9 mouse cellular contexts compared by ENCODE assay signal in the genomic region with DNA sequence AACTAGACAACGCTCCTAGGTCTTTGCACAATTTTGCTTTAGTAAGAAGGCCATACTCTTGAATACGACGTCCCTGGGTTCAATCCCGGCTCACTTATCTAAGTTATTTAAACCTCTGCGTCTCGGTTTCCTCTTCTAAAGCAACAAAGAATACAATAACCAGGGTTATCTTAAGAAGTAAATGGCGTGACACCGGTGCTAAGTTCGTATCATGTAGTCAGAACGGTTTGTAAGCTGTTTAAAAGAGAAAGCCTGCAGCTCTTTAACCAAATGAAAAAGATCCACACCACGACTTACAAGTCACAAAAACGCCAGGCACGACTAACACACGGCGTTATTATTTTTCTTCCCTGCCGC. TPM values are rescaled to one million over a fixed set of nuclear protein-coding genes. Genes with fewer than 3 reads are reported as not detected.
DNase-seq lines count a peak whose midpoint lies in the region; ATAC-seq and TF ChIP-seq lines count a peak whose summit lies in the region.
"Had no signal": no experiment of that assay in that cellular context is flagged by ENCODE, and none has a peak within 500 bp of the region (broad histone marks: within the 10 kb centered on the region; RNA-seq: fewer than 3 reads in every experiment).

No protein-coding gene starts in this region.

- no peaks in the 10 kb centered on the region for H3K36me3 ChIP-seq in hindbrain, embryonic 10.5 days
- H3K36me3 ChIP-seq in midbrain, embryonic 12.5 days, result no peaks in the 10 kb centered on the region

- no peaks in the 10 kb centered on the region for H3K9me3 ChIP-seq in hindbrain, embryonic 10.5 days
- no peaks in the 10 kb centered on the region for H3K9me3 ChIP-seq in midbrain, embryonic 12.5 days

- peak overlapping the region; percentile 77 for H3K9ac ChIP-seq in midbrain, embryonic 12.5 days (replicated peaks)

- peak overlapping the region; percentile 54 for H3K4me2 ChIP-seq in midbrain, embryonic 12.5 days (replicated peaks)

- peaks cover 10% of the 10 kb centered on the region for H3K4me1 ChIP-seq in lung, adult 2 months (ENCODE audit: control insufficient read depth, insufficient read depth, low read length)
- H3K4me1 ChIP-seq in bone marrow macrophage, adult 2 months (ENCODE audit: control insufficient read depth, insufficient read depth, low read length), result peaks cover 25% of the 10 kb centered on the region
- H3K4me1 ChIP-seq in hindbrain, embryonic 10.5 days (replicated peaks), result peaks cover 41% of the 10 kb centered on the region
- H3K4me1 ChIP-seq in midbrain, embryonic 12.5 days, result peaks cover 28% of the 10 kb centered on the region

- peak overlapping the region; percentile 79 for H3K4me3 ChIP-seq in lung, adult 2 months (replicated peaks; ENCODE audit: extremely low read depth, low read depth, low read length)
- H3K4me3 ChIP-seq in bone marrow macrophage, adult 2 months (ENCODE audit: insufficient read depth, low read length), result peak overlapping the region; percentile 95
- peak overlapping the region; percentile 91 for H3K4me3 ChIP-seq in hindbrain, embryonic 10.5 days
- peak overlapping the region; percentile 91 for H3K4me3 ChIP-seq in midbrain, embryonic 12.5 days

- H3K27ac ChIP-seq in bone marrow macrophage, adult 2 months (ENCODE audit: insufficient read depth, low read depth, low read length), result peak overlapping the region; percentile 77
- peak overlapping the region; percentile 99 for H3K27ac ChIP-seq in hindbrain, embryonic 10.5 days
- peak overlapping the region; percentile 88 for H3K27ac ChIP-seq in midbrain, embryonic 12.5 days (replicated peaks)

- WGBS in lung, adult 2 months, result 1% methylated on average over 16 of the region's 16 CpGs
- WGBS in hindbrain, embryonic 10.5 days, result under 1% methylated on average over 16 of the region's 16 CpGs
- under 1% methylated on average over 16 of the region's 16 CpGs for WGBS in midbrain, embryonic 12.5 days

- ATAC-seq in midbrain, embryonic 12.5 days (ENCODE audit: low FRiP score, low read depth), result no peak

- TF ChIP-seq POLR2A in lung, adult 2 months (IDR thresholded peaks at IDR 0.05; ENCODE audit: borderline replicate concordance, extremely low read depth, low read depth, low read length), result no peak
- TF ChIP-seq POLR2A in bone marrow macrophage, adult 2 months (IDR thresholded peaks at IDR 0.05; ENCODE audit: borderline replicate concordance, low read depth, low read length), result no peak

- TF ChIP-seq CTCF in lung, adult 2 months (IDR thresholded peaks at IDR 0.05; ENCODE audit: insufficient read depth, low read length), result no peak
- TF ChIP-seq CTCF in bone marrow macrophage, adult 2 months (IDR thresholded peaks at IDR 0.05; ENCODE audit: low read depth, low read length), result no peak

- DNase-seq in lung, adult 2 months, result no peak
- no peak for DNase-seq in lung, postnatal 25 days (ENCODE audit: low spot score)
- DNase-seq in hindbrain, embryonic 10.5 days (ENCODE audit: low spot score), result no peak
- no peak for DNase-seq in cerebellum, adult 8-10 months
- no peak for DNase-seq in gastrocnemius, postnatal 36 days
- no peak for DNase-seq in left cerebral cortex, adult 18-20 months (ENCODE audit: low spot score in 2 of 2)

- peaks cover 3% of the 10 kb centered on the region; the same call in 1 of the 2 replicates for H3K27me3 ChIP-seq in hindbrain, embryonic 10.5 days (ENCODE audit: insufficient read depth, poor library complexity, severe bottlenecking)
- no peaks in the 10 kb centered on the region for H3K27me3 ChIP-seq in midbrain, embryonic 12.5 days

- intact Hi-C loops in gastrocnemius, postnatal 36 days (cut with DNase I), result loop anchor here (5.0 kb wide), 1 partner anchor 39 kb away; no protein-coding TSS in a partner anchor

RNA-seq across cellular contexts. Expression of a gene that starts 1.7 kb away (rescaled TPM):
- polyA plus RNA-seq in lung, adult 2 months (2012; rRNA removed), result 7.5 and 15.3 TPM in 2 replicates
- polyA plus RNA-seq in bone marrow macrophage, adult 2 months (2012; ENCODE audit: insufficient read depth, insufficient read length, missing spikeins), result 0.66 and 0.69 TPM in 2 replicates
- 31.6 and 42.8 TPM in 2 replicates for polyA plus RNA-seq in hindbrain, embryonic 10.5 days (2016; fragmentation: Nextera tagmentation; extraction: Ambion mirVana)
- 43.3 and 44.1 TPM in 2 replicates for polyA plus RNA-seq in midbrain, embryonic 12.5 days (2016; fragmentation: Nextera tagmentation; extraction: Ambion mirVana)
- 10 to 100 TPM; 42.4 to 54.7 TPM for total RNA-seq in gastrocnemius, postnatal 36 days (2021)
- 10 to 100 TPM; 32.8 to 33.6 TPM for total RNA-seq in left cerebral cortex, adult 18-20 months (2021)

RNA-seq across cellular contexts. Expression of a gene that starts 21.2 kb away (rescaled TPM):
- polyA plus RNA-seq in lung, adult 2 months (2012; rRNA removed), result not detected in 2 replicates
- polyA plus RNA-seq in bone marrow macrophage, adult 2 months (2012; ENCODE audit: insufficient read depth, insufficient read length, missing spikeins), result not detected in 2 replicates
- not detected in 2 replicates for polyA plus RNA-seq in hindbrain, embryonic 10.5 days (2016; fragmentation: Nextera tagmentation; extraction: Ambion mirVana)
- not detected in 2 replicates for polyA plus RNA-seq in midbrain, embryonic 12.5 days (2016; fragmentation: Nextera tagmentation; extraction: Ambion mirVana)
- not detected for total RNA-seq in gastrocnemius, postnatal 36 days (2021)
- not detected for total RNA-seq in left cerebral cortex, adult 18-20 months (2021)
- total RNA-seq: common myeloid progenitor, adult 5-6 weeks had no signal
